Mouse (Mus musculus): ENCODE data around the gene 4931414P19Rik. TPM values are rescaled to one million over a fixed set of nuclear protein-coding genes. Genes with fewer than 3 reads are reported as not detected.

Gene 4931414P19Rik
- polyA plus RNA-seq, 1 experiment from 2014 or later = 7.7 TPM

DNA sequence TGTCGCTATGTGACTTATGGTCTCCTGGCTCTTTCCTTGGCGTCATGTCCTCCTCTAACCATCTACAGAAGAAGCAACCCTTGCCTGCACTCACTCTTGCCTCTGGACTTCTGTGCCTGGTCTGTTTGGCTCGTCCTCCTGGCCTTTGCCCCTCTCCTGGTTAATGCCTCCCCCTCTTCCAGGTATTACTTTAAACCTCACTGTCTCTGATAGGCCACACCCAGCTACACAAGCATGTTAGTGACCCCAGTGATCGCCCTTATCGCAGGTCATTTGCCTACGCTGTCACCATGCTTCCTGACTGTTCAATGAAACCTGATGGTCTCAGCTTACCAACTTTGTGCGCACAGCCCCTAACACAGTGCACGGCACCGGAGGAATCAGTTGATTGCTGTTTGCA lies 23.3 kb downstream of the 4931414P19Rik start:
- peaks cover 3% of the 10 kb centered on the region; the same call in 1 of the 2 replicates for H3K36me3 ChIP-seq (ENCODE audit: control insufficient read depth, insufficient read depth, low read length)
- no peak overlapping the region for H3K9ac ChIP-seq (ENCODE audit: low read depth, low read length)
- H3K9me3 ChIP-seq (ENCODE audit: control insufficient read depth, low read length) = no peaks in the 10 kb centered on the region
- no peak for ATAC-seq (ENCODE audit: low FRiP score, low TSS enrichment)
- 84% methylated on average over 9 of the region's 9 CpGs for WGBS
- H3K4me2 ChIP-seq (replicated peaks; ENCODE audit: low read depth, low read length) = no peak overlapping the region
- H3K27ac ChIP-seq (ENCODE audit: low read depth, low read length) = no peak overlapping the region
- no peaks in the 10 kb centered on the region for H3K27me3 ChIP-seq (ENCODE audit: control insufficient read depth, insufficient read depth, low read length)
- H3K4me3 ChIP-seq (ENCODE audit: low read length) = no peak overlapping the region
- peaks cover 7% of the 10 kb centered on the region; the same call in 1 of the 2 replicates for H3K4me1 ChIP-seq (ENCODE audit: control insufficient read depth, insufficient read depth, low read length)

DNA sequence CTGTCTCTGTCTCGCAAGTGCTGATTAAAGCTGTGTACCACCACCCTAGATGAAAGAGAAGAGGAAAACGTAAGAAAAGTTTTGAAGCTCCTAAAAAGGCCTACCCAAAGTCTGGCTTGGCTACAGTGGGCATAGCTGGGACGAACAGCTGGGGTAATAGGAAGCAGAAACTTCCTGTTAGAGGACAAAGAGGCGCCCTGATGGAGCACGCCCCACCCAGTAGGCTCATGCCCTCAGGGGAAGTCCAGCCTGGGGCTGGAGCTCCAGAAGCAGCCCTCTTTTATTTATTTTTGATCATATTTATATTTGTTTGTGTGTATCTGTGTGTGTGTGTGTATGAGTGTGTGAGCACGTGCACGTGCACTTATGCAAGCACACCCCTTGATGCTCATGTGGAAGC lies 26.2 kb downstream of the 4931414P19Rik start:
- Histone ChIP-seq H3K27ac (ENCODE audit: low read depth, low read length) (no peak overlapping the region), H3K27me3 (ENCODE audit: control insufficient read depth, insufficient read depth, low read length) (no peaks in the 10 kb centered on the region), H3K36me3 (ENCODE audit: control insufficient read depth, insufficient read depth, low read length) (no peaks in the 10 kb centered on the region; the same call in 1 of the 2 replicates), H3K9ac (ENCODE audit: low read depth, low read length) (no peak overlapping the region), H3K4me1 (ENCODE audit: control insufficient read depth, insufficient read depth, low read length) (peaks cover 15% of the 10 kb centered on the region; the same call in 1 of the 2 replicates), H3K4me3 (ENCODE audit: low read length) (no peak overlapping the region), H3K4me2 (replicated peaks; ENCODE audit: low read depth, low read length) (no peak overlapping the region), H3K9me3 (ENCODE audit: control insufficient read depth, low read length) (no peaks in the 10 kb centered on the region)
- WGBS = 86% methylated on average over 7 of the region's 7 CpGs
- no peak for ATAC-seq (ENCODE audit: low FRiP score, low TSS enrichment)

DNA sequence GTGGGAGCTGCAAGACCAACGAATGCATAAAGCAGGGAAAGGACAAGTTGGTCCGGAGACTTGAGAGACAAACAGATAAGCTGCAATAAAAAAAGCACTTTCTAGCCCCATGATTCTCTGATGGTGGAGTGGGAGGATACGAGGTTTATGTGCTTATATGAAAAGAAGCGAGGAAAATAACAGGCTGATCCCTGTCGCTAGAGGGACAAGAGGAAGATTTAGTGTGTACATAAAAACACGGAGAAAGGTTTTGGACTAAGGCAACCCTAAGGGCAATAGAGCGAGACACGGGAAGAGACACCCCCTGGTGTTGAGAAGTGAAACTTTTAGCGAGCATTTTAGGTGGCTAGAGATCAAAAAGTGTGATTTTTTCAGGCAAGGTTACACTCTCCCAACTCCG lies 27.7 kb downstream of the 4931414P19Rik start:
- H3K4me2 ChIP-seq (replicated peaks; ENCODE audit: low read depth, low read length) = peak overlapping the region; percentile 90
- H3K4me3 ChIP-seq (ENCODE audit: low read length) = peak overlapping the region; percentile 95
- no peaks in the 10 kb centered on the region for H3K27me3 ChIP-seq (ENCODE audit: control insufficient read depth, insufficient read depth, low read length)
- under 1% methylated on average over 10 of the region's 10 CpGs for WGBS
- H3K4me1 ChIP-seq (ENCODE audit: control insufficient read depth, insufficient read depth, low read length) = peaks cover 30% of the 10 kb centered on the region
- no peaks in the 10 kb centered on the region for H3K9me3 ChIP-seq (ENCODE audit: control insufficient read depth, low read length)
- peak; percentile 7; the same call in 1 of the 2 replicates for ATAC-seq (ENCODE audit: low FRiP score, low TSS enrichment)
- peak overlapping the region; percentile 95 for H3K9ac ChIP-seq (ENCODE audit: low read depth, low read length)
- H3K36me3 ChIP-seq (ENCODE audit: control insufficient read depth, insufficient read depth, low read length) = peaks cover 5% of the 10 kb centered on the region; the same call in 1 of the 2 replicates
- H3K27ac ChIP-seq (ENCODE audit: low read depth, low read length) = peak overlapping the region; percentile 97

DNA sequence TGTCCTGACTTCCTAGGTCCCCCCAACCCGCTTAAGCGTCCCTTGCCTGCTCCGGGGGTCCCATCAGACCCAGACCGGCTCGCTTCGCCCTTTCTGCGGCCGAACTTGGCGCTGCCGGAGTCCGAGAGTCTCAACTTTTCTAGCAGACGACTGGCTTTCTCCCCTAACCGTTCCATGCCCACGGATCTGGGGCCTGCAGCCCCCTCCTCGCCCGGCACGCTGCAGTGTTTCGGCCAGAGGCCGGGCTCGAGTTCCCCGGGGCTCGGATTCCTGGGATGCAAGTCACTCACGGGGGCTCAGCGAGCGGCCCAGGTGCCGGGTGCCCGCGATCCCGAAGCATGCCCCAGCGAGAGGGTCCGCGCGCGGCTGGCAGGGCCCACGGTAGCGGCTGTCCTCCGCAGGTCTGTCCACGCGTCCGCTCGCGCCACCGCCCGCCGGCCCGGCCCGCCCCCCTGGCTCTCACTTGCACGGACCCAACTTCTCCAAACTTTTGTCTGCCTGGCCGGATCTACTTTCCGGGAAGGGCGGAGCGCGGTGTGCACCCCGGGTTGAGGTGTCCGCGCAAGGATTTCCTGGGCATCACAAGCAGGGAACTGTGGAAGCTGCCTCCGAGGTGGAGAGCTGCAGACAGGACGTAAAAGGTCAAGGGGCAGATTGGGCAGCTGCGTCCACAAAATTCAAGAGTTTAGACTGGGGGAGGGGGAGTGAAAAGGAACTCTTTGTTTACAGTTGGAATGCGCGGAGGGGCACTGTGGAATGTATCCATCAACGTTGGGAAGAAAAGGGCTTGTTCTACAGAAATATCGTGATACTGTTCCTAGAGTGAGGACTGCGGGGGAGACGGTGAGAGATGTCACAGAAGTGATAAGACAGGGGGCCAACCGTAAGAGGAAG lies 28.5 kb downstream of the 4931414P19Rik start, which contains the start of gene Ajuba:
Ajuba (minus strand) TSS at position 470 of the 894 bp plus-strand sequence.
- Histone ChIP-seq H3K4me3 (ENCODE audit: low read length) (peak within 1 kb of the TSS; percentile 95), H3K4me1 (ENCODE audit: control insufficient read depth, insufficient read depth, low read length) (peaks cover 38% of the 10 kb centered on the region), H3K36me3 (ENCODE audit: control insufficient read depth, insufficient read depth, low read length) (peaks cover 6% of the 10 kb centered on the region; the same call in 1 of the 2 replicates), H3K27me3 (ENCODE audit: control insufficient read depth, insufficient read depth, low read length) (no peaks in the 10 kb centered on the region), H3K4me2 (replicated peaks; ENCODE audit: low read depth, low read length) (peak within 1 kb of the TSS; percentile 90), H3K27ac (ENCODE audit: low read depth, low read length) (peak within 1 kb of the TSS; percentile 97), H3K9me3 (ENCODE audit: control insufficient read depth, low read length) (no peaks in the 10 kb centered on the region), H3K9ac (ENCODE audit: low read depth, low read length) (peak within 1 kb of the TSS; percentile 95)
- whole genome bisulfite sequencing = under 1% methylated on average over 62 of the region's 66 CpGs
- peak; percentile 78 for ATAC-seq (ENCODE audit: low FRiP score, low TSS enrichment)

DNA sequence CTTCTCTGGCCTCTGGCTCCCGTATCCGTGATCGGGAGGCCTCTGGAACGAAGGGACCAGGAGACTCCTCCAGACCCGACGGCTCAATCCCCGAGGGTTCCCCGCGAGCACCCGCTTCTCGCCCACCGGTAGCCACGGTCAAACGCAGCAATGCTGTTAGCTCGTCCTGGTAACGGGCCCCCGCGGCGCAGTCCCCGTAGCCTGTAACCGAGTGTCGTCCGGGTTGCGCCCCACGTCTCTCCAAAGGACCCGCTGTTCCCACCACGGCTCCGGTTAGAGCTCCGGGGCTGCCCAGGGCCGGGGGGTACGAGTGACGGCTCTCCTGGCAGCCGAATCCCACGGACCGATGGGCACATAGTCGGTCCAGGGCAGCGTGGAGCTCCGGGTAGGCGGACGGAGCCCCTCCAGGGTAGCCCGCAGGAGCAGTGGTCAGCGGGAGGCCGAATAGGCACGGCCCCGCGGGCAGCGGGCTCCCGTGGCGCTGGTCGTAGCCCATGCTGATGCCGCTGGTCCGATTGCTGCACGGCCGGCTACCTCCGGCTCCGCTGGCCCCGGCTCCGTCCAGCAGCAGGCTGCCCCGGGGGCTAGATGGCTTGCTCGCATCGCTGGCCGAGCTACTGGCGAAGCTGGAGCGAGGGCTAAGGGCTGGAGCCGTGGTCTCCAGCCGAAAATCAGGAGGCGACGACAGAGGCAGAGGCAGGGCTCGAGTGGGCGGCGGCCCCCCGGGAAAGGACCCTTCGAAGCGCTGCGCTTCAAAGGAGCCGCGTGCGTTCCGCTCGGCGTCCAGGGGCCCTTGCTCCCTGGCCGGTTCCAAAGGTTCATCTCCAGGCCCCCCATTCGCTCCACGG lies 29.3 kb downstream of the 4931414P19Rik start:
- ATAC-seq (ENCODE audit: low FRiP score, low TSS enrichment) = peak; percentile 18; the same call in 1 of the 2 replicates
- Histone ChIP-seq H3K4me3 (ENCODE audit: low read length) (peak overlapping the region; percentile 95), H3K4me2 (replicated peaks; ENCODE audit: low read depth, low read length) (peak overlapping the region; percentile 90), H3K27ac (ENCODE audit: low read depth, low read length) (peak overlapping the region; percentile 97), H3K9ac (ENCODE audit: low read depth, low read length) (peak overlapping the region; percentile 95), H3K27me3 (ENCODE audit: control insufficient read depth, insufficient read depth, low read length) (no peaks in the 10 kb centered on the region), H3K9me3 (ENCODE audit: control insufficient read depth, low read length) (no peaks in the 10 kb centered on the region), H3K4me1 (ENCODE audit: control insufficient read depth, insufficient read depth, low read length) (peaks cover 42% of the 10 kb centered on the region), H3K36me3 (ENCODE audit: control insufficient read depth, insufficient read depth, low read length) (peaks cover 10% of the 10 kb centered on the region)
- under 1% methylated on average over 84 of the region's 84 CpGs for WGBS

DNA sequence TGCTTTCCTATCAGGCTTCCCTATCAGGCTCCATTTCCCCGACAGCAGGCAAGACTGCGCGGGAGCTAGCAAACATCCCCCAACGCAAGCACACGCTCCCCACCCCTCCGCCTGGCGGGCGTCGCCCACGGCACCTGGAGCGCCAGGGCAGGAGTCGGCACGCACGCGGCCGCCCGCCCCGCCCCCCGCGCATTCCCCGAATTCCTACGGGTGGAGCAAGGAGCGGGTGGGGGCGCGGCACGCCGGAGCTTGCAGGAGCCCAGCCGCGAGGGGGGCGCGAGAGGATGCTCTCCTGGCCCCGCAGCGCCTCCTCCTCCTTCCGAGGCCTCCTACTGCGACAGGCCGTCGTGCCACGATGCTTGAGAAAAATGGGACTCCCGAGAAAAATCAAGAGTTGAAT lies 30.2 kb downstream of the 4931414P19Rik start:
- H3K4me2 ChIP-seq (replicated peaks; ENCODE audit: low read depth, low read length) = peak overlapping the region; percentile 90
- peak; percentile 29 for ATAC-seq (ENCODE audit: low FRiP score, low TSS enrichment)
- H3K4me3 ChIP-seq (ENCODE audit: low read length) = peak overlapping the region; percentile 95
- under 1% methylated on average over 39 of the region's 39 CpGs for WGBS
- no peaks in the 10 kb centered on the region for H3K27me3 ChIP-seq (ENCODE audit: control insufficient read depth, insufficient read depth, low read length)
- H3K9me3 ChIP-seq (ENCODE audit: control insufficient read depth, low read length) = no peaks in the 10 kb centered on the region
- peaks cover 17% of the 10 kb centered on the region for H3K36me3 ChIP-seq (ENCODE audit: control insufficient read depth, insufficient read depth, low read length)
- peak overlapping the region; percentile 95 for H3K9ac ChIP-seq (ENCODE audit: low read depth, low read length)
- H3K4me1 ChIP-seq (ENCODE audit: control insufficient read depth, insufficient read depth, low read length) = peaks cover 42% of the 10 kb centered on the region
- H3K27ac ChIP-seq (ENCODE audit: low read depth, low read length) = peak overlapping the region; percentile 37; the same call in 1 of the 2 replicates

DNA sequence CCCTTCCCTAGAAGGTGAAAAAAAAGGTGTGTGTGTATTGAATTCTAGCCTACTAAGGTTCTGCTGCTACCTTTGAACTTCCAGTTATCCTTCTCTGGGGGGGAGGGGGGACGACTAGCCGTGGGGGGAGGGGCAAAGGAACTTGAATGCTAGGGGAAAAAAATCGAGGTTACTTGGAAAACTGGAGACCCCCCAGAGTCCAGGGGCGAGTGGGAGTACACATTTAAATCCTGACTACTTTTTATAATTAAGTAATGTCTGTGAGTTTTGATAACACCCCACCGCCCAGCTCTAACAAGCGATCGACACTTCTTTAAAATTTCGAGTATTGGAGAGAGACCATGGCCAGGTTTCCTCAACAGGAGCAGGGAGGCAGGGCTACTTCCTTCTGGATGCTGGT lies 30.8 kb downstream of the 4931414P19Rik start:
- peak overlapping the region; percentile 95 for H3K4me3 ChIP-seq (ENCODE audit: low read length)
- H3K4me2 ChIP-seq (replicated peaks; ENCODE audit: low read depth, low read length) = peak overlapping the region; percentile 90
- no peaks in the 10 kb centered on the region for H3K27me3 ChIP-seq (ENCODE audit: control insufficient read depth, insufficient read depth, low read length)
- 0 out of 2 replicates have a peak overlapping the region, but pooled peaks have one; percentile 37 for H3K27ac ChIP-seq (ENCODE audit: low read depth, low read length)
- peaks cover 44% of the 10 kb centered on the region for H3K4me1 ChIP-seq (ENCODE audit: control insufficient read depth, insufficient read depth, low read length)
- H3K9ac ChIP-seq (ENCODE audit: low read depth, low read length) = peak overlapping the region; percentile 95
- H3K36me3 ChIP-seq (ENCODE audit: control insufficient read depth, insufficient read depth, low read length) = peaks cover 22% of the 10 kb centered on the region
- no peaks in the 10 kb centered on the region for H3K9me3 ChIP-seq (ENCODE audit: control insufficient read depth, low read length)
- ATAC-seq (ENCODE audit: low FRiP score, low TSS enrichment) = no peak
- 3% methylated on average over 8 of the region's 8 CpGs for WGBS

DNA sequence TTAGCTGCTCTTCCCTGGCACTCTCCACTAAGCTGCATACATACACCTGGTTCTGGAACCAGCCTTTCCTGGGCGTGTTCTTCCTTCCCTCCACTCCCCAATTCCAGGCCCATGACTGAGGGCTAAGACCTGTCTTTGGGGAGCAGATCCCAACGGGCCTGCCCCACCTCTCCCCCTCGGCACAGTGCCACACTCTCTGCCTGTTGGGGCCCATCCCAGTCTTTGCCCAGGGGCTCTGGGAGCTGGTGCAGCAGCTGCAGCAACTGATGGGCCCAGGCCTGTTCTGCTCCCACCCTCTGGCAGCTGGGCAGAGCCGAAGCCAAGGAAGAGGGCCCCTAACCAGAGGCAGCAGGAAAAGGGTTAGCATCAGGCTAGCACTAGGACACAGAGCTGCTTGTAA lies 31.5 kb downstream of the 4931414P19Rik start:
- Histone ChIP-seq H3K27ac (ENCODE audit: low read depth, low read length) (no peak overlapping the region), H3K9me3 (ENCODE audit: control insufficient read depth, low read length) (no peaks in the 10 kb centered on the region), H3K27me3 (ENCODE audit: control insufficient read depth, insufficient read depth, low read length) (no peaks in the 10 kb centered on the region), H3K36me3 (ENCODE audit: control insufficient read depth, insufficient read depth, low read length) (peaks cover 30% of the 10 kb centered on the region), H3K4me3 (ENCODE audit: low read length) (peak overlapping the region; percentile 95), H3K9ac (ENCODE audit: low read depth, low read length) (peak overlapping the region; percentile 95), H3K4me1 (ENCODE audit: control insufficient read depth, insufficient read depth, low read length) (peaks cover 46% of the 10 kb centered on the region), H3K4me2 (replicated peaks; ENCODE audit: low read depth, low read length) (peak overlapping the region; percentile 90)
- WGBS = 24% methylated on average over 4 of the region's 4 CpGs
- no peak for ATAC-seq (ENCODE audit: low FRiP score, low TSS enrichment)
